Mouse (Mus musculus) adrenal gland, adult 2 months (tissue): Measurements from ENCODE around the gene Krt13. TPM values are rescaled to one million over a fixed set of nuclear protein-coding genes. Genes with fewer than 3 reads are reported as not detected.

Experiments
- DNase-seq: peaks from one replicate; pipeline ENCODE4 v3.0.0; 2021
- long read RNA-seq: library from polyadenylated mRNA; stranded (forward); transcript quantifications from one replicate; pipeline ENCODE4 v2.0.0, GENCODE M21; 2021
- polyA plus RNA-seq: library from polyadenylated mRNA; depleted of rRNA; stranded (reverse); fragments of >200 nt; gene quantifications from 2 replicates; pipeline ENCODE4 v1.2.3, GENCODE M21; 2012; rRNA removed
- total RNA-seq, 2 experiments: library from RNA; stranded (reverse); gene quantifications; 2 replicates each; pipeline ENCODE4 v1.2.3; 2021

Gene Krt13
- total RNA-seq (not detected), polyA plus RNA-seq (not detected in 2 replicates)
- long read RNA-seq: 0 reads

GRCm38 (mm10) chr11:100121466-100121865 is at the start of gene Krt13:
TSS of gene Krt13 (minus strand) at chr11:100121566.
- no peak for DNase-seq

- peak; percentile 69 for DNase-seq
Observed at GRCm38 (mm10) chr11:100168765-100169762, 47.7 kb upstream of the Krt13 start.

GRCm38 (mm10) chr11:100168071-100168470 is 46.7 kb upstream of the Krt13 start:
- peak; percentile 13 for DNase-seq

GRCm38 (mm10) chr11:100164392-100164791 is 43.0 kb upstream of the Krt13 start:
- DNase-seq: no peak

GRCm38 (mm10) chr11:100157908-100158477 is 36.6 kb upstream of the Krt13 start:
- no peak for DNase-seq

- DNase-seq: no peak
Observed at GRCm38 (mm10) chr11:100157331-100157730, 36.0 kb upstream of the Krt13 start.

- DNase-seq: no peak
Observed at GRCm38 (mm10) chr11:100155497-100156255, 34.3 kb upstream of the Krt13 start.

- no peak for DNase-seq
Observed at GRCm38 (mm10) chr11:100148615-100149330, 27.4 kb upstream of the Krt13 start, which contains the start of gene Krt19. TSS of gene Krt19 (minus strand) at chr11:100148665.

GRCm38 (mm10) chr11:100147566-100148353 is 26.4 kb upstream of the Krt13 start:
- no peak for DNase-seq

GRCm38 (mm10) chr11:100145858-100146560 is 24.6 kb upstream of the Krt13 start:
- DNase-seq: no peak

GRCm38 (mm10) chr11:100145104-100145503 is 23.7 kb upstream of the Krt13 start:
- no peak for DNase-seq

GRCm38 (mm10) chr11:100140966-100141365 is 19.6 kb upstream of the Krt13 start:
- peak; percentile 8 for DNase-seq

- no peak for DNase-seq
Observed at GRCm38 (mm10) chr11:100139391-100139790, 18.0 kb upstream of the Krt13 start.

GRCm38 (mm10) chr11:100138809-100139208 is 17.4 kb upstream of the Krt13 start:
- no peak for DNase-seq

GRCm38 (mm10) chr11:100137693-100138092 is 16.3 kb upstream of the Krt13 start:
- no peak for DNase-seq

- no peak for DNase-seq
Observed at GRCm38 (mm10) chr11:100136559-100136958, 15.2 kb upstream of the Krt13 start.

GRCm38 (mm10) chr11:100135731-100136130 is 14.4 kb upstream of the Krt13 start, which contains the start of gene Krt15:
TSS of gene Krt15 (minus strand) at chr11:100135928.
- no peak for DNase-seq

- DNase-seq: no peak
Observed at GRCm38 (mm10) chr11:100124901-100125300, 3.5 kb upstream of the Krt13 start.

- no peak for DNase-seq
Observed at GRCm38 (mm10) chr11:100120331-100120730, 1.0 kb downstream of the Krt13 start.

GRCm38 (mm10) chr11:100113742-100114029 is 7.7 kb downstream of the Krt13 start:
- DNase-seq: peak; percentile 71
